Mouse (Mus musculus) limb, embryonic 11.5 days (tissue): Measurements from ENCODE around the gene BC067074. TPM values are rescaled to one million over a fixed set of nuclear protein-coding genes. Genes with fewer than 3 reads are reported as not detected.

Experiments
- ATAC-seq: fragments of 200-750 bp; cut with Nextera tagmentation; 2 replicates; pipeline ENCODE4 v1.8.0; 2017; ENCODE audit warnings: low read depth; ENCODE audit not compliant: insufficient number of reproducible peaks, low FRiP score, low TSS enrichment
- DNase-seq: peaks from one replicate; pipeline ENCODE4 v3.0.0-alpha.2; 2015; ENCODE audit warnings: low spot score
- H3K27ac ChIP-seq: fragments of 300-500 bp; sonication (generic); replicated peaks from 2 replicates; pipeline ENCODE4 v1.5.1; 2014; ENCODE audit warnings: low read depth, mild to moderate bottlenecking, low read length
- H3K27me3 ChIP-seq: fragments of 300-500 bp; sonication (generic); 2 replicates; pipeline ENCODE4 v1.6.1; 2014; ENCODE audit warnings: mild to moderate bottlenecking, low read length, mixed read lengths; ENCODE audit not compliant: control insufficient read depth, insufficient read depth
- H3K36me3 ChIP-seq: fragments of 300-500 bp; sonication (generic); 2 replicates; pipeline ENCODE4 v1.6.1; 2014; ENCODE audit warnings: mild to moderate bottlenecking, low read length, moderate library complexity, mixed read lengths; ENCODE audit not compliant: control insufficient read depth, insufficient read depth
- H3K4me1 ChIP-seq: fragments of 300-500 bp; sonication (generic); 2 replicates; pipeline ENCODE4 v1.6.1; 2014; ENCODE audit warnings: low read length, mixed read lengths; ENCODE audit not compliant: control insufficient read depth, insufficient read depth
- H3K4me2 ChIP-seq: fragments of 300-500 bp; sonication (generic); 2 replicates; pipeline ENCODE4 v1.6.1; 2014; ENCODE audit warnings: low read depth, mild to moderate bottlenecking, moderate library complexity; ENCODE audit not compliant: severe bottlenecking
- H3K4me3 ChIP-seq: fragments of 300-500 bp; sonication (generic); 2 replicates; pipeline ENCODE4 v1.5.1; 2014; ENCODE audit warnings: low read depth, low read length
- H3K9ac ChIP-seq: fragments of 300-500 bp; sonication (generic); 2 replicates; pipeline ENCODE4 v1.6.1; 2014; ENCODE audit warnings: mild to moderate bottlenecking, low read length
- H3K9me3 ChIP-seq: fragments of 300-500 bp; sonication (generic); 2 replicates; pipeline ENCODE4 v1.6.1; 2016; ENCODE audit warnings: low read length; ENCODE audit not compliant: control insufficient read depth
- WGBS: fragments of 180-500 bp; shearing (Covaris S2); extraction: QIAGEN DNeasy Blood & Tissue Kit; methylation state at CpG from one replicate; pipeline ENCODE4 v1.1.7; 2014; 5-methylcytosine and 5-hydroxymethylcytosine counted together
- polyA plus RNA-seq: library from polyadenylated mRNA; unstranded; fragments of >200 nt; fragmentation: Nextera tagmentation; extraction: Ambion mirVana; gene quantifications from 2 replicates; pipeline ENCODE4 v1.2.1, GENCODE M21; 2014

Gene BC067074
- polyA plus RNA-seq, 1 experiment from 2014 or later = 7.1 TPM

DNA sequence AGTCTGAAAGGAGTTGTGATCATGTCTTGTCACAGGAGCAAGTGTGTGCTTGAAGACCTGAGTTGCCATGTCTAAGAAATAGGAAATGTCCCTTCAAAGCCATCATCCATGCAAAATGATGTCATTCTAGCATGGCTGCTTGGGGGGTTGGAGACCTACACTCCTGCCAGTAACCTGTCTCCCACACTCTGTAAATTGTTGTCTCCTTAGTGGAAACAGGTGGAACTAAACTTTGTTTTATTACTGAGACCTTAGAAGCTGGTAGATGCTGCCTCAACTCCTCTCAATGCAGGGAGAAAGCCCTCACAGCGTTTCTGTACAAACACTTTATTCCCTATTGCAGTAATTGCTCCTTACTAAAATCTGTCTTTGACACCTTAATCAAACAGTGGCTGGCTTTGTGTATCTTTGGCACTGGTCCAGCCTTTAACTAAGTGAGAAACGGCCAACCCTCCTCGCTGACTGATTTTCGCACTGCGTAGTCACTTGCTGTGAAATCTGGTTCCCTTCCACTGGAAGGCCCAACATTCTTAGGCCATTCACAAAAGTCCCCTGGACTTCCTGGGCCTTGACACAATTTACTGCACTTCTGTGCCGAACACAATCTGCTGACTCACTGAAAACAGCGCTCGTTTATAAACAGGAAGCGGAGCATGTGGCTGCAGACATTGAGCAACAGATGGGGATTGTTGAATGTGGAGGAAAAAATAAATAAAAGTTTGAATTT lies 125.0 kb downstream of the BC067074 start:
- DNase-seq (peak; percentile 45), ATAC-seq (peak; percentile 77)
- no peak overlapping the region; the same call in 1 of the 2 replicates for H3K27ac ChIP-seq
- 44% methylated on average over 9 of the region's 9 CpGs for WGBS
- no peaks in the 10 kb centered on the region for H3K36me3 ChIP-seq
- no peak overlapping the region for H3K9ac ChIP-seq
- H3K4me3 ChIP-seq = no peak overlapping the region
- H3K4me1 ChIP-seq = 0 out of 2 replicates have a peak, but pooled peaks cover 6% of the 10 kb centered on the region
- H3K9me3 ChIP-seq = no peaks in the 10 kb centered on the region
- H3K27me3 ChIP-seq = no peaks in the 10 kb centered on the region
- H3K4me2 ChIP-seq = no peak overlapping the region

DNA sequence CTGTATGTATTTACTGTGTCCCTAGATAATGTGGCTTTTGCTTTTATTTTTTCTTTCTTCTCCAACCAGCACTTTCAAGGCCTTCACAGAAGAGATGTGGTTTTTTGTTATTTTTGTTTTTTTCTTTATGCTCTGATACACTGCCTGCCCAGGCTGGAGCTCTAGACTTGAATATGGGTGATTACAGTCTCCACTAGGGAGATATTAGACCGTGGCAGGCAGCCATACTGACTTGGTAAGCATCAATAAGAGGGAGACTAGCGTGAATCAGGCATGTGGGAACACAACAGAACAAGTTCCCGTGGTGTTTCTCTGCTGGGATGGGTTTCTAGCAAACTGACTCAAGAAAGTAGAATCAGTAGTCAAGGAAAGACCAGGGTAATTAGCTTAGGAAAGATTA lies 125.7 kb downstream of the BC067074 start:
- H3K4me2 ChIP-seq = no peak overlapping the region
- H3K36me3 ChIP-seq = no peaks in the 10 kb centered on the region
- no peak overlapping the region for H3K9ac ChIP-seq
- no peak overlapping the region; the same call in 1 of the 2 replicates for H3K27ac ChIP-seq
- H3K4me1 ChIP-seq = 0 out of 2 replicates have a peak, but pooled peaks cover 6% of the 10 kb centered on the region
- H3K9me3 ChIP-seq = no peaks in the 10 kb centered on the region
- no peaks in the 10 kb centered on the region for H3K27me3 ChIP-seq
- WGBS = 87% methylated on average over 3 of the region's 3 CpGs
- no peak overlapping the region for H3K4me3 ChIP-seq
- ATAC-seq (no peak), DNase-seq (no peak)

DNA sequence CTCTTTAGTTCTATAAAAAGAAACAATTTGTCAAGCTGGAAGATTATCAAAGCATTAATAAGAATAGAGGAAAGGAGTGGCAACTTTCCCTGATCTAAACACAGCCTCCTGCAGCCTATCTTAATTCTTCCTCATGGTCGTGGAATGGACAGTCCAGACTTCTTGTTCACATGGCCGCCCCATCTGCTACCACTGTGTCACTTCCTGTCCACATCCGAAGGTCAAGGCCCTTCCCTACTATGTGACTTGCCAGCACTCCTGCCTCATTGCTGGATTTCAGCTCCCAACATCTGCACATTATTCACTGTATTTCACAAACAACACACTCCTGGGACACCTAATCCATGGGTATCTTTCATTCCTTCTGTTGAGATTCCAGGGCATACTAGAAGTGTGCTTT lies 128.5 kb downstream of the BC067074 start:
- H3K4me1 ChIP-seq = 0 out of 2 replicates have a peak, but pooled peaks cover 6% of the 10 kb centered on the region
- H3K4me3 ChIP-seq = no peak overlapping the region
- H3K27me3 ChIP-seq = no peaks in the 10 kb centered on the region
- H3K36me3 ChIP-seq = no peaks in the 10 kb centered on the region
- no peak for ATAC-seq
- no peak overlapping the region for H3K27ac ChIP-seq
- no peak for DNase-seq
- WGBS = 70% methylated on average over 3 of the region's 3 CpGs
- no peaks in the 10 kb centered on the region for H3K9me3 ChIP-seq
- H3K4me2 ChIP-seq = no peak overlapping the region
- H3K9ac ChIP-seq = no peak overlapping the region

DNA sequence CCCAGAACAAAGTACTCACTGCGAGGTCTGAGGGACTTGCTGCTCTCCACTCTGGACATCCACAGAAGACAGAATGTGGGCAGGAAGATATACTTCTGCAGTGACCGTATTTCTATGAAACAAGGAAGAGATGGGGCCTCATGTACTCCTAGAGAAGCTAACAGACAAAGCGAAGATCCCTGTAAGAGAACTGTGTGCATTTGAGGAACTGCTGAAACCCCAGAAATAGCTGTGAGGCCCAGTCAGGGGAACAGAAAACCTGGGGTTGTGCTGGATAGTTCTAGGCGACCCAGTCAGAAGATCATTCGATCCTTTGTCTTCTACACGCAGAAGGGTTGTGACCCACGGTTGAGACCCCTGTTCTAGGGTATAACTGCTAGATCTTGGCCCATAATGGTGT lies 130.9 kb downstream of the BC067074 start:
- ATAC-seq (no peak), DNase-seq (no peak)
- no peak overlapping the region for H3K4me2 ChIP-seq
- WGBS = 92% methylated on average over 7 of the region's 7 CpGs
- H3K9ac ChIP-seq = no peak overlapping the region
- H3K27me3 ChIP-seq = no peaks in the 10 kb centered on the region
- H3K36me3 ChIP-seq = no peaks in the 10 kb centered on the region
- no peak overlapping the region for H3K4me3 ChIP-seq
- H3K9me3 ChIP-seq = no peaks in the 10 kb centered on the region
- H3K27ac ChIP-seq = no peak overlapping the region
- no peaks in the 10 kb centered on the region for H3K4me1 ChIP-seq

DNA sequence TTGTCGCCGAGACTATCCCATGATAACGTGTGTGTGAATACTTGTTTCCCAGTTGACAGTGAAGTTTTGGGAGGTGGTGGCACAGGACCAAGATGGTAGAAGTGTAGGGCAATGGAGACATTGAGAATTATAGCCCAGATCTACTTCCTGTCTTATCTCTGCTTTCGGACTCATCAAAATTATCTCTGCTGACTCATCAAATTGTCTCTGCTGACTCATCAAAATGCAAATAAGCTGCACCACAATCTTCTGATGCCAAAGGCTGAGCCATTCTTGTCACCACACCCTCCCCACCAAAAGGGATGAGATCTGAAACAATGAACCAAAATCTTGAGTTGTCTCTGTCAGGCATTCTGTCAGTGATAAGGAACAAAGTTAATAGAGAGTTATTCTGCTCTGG lies 132.9 kb downstream of the BC067074 start:
- H3K9me3 ChIP-seq = no peaks in the 10 kb centered on the region
- WGBS = 94% methylated on average over 4 of the region's 4 CpGs
- no peaks in the 10 kb centered on the region for H3K36me3 ChIP-seq
- H3K4me2 ChIP-seq = no peak overlapping the region
- H3K27me3 ChIP-seq = no peaks in the 10 kb centered on the region
- H3K9ac ChIP-seq = no peak overlapping the region
- H3K4me1 ChIP-seq = no peaks in the 10 kb centered on the region
- no peak for ATAC-seq
- DNase-seq = no peak
- H3K27ac ChIP-seq = no peak overlapping the region
- H3K4me3 ChIP-seq = no peak overlapping the region

Other genes starting within 250 kb of the BC067074 start
- gene Gpx8, start 246.7 kb upstream of the BC067074 start, polyA plus RNA-seq = 111 and 115 TPM in 2 replicates
- gene Gzma, start 192.2 kb upstream of the BC067074 start, polyA plus RNA-seq = not detected in 2 replicates
- gene Esm1, start 83.5 kb upstream of the BC067074 start, polyA plus RNA-seq = 2.1 and 2.6 TPM in 2 replicates
- gene Gzmk, start 67.3 kb upstream of the BC067074 start, polyA plus RNA-seq = not detected in 2 replicates